Mouse (Mus musculus): ENCODE results near the gene Fstl1.

DNA sequence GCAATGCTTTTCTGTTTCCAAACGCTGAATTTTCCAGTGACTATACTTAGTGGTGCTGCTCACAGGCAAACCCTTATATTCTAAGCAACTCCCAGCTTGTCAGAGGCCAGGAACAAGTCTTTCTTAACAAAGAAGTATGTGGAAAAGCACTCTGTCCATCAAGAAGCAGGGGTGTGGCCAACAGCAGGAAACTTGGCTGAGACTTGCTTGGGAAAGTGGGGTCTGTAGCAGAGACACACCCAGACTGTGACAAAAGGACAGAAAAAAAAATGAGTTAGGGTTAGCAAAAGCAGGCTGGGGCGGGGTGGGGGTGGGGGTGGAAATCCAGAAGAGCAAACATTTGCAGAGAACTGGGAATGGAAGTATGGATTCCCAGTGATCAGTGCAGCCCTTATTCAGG is 23.8 kb upstream of the Fstl1 start:
- TF ChIP-seq CTCF (IDR thresholded peaks at IDR 0.05; ENCODE audit: low read depth) = no peak
- TF ChIP-seq EP300 (IDR thresholded peaks at IDR 0.05; ENCODE audit: low read depth) = no peak
